Mouse (Mus musculus): ENCODE results near the gene Asb2. TPM values are rescaled to one million over a fixed set of nuclear protein-coding genes. Genes with fewer than 3 reads are reported as not detected.

Asb2 gene
- total RNA-seq, 1 experiment = 0.27 TPM

DNA sequence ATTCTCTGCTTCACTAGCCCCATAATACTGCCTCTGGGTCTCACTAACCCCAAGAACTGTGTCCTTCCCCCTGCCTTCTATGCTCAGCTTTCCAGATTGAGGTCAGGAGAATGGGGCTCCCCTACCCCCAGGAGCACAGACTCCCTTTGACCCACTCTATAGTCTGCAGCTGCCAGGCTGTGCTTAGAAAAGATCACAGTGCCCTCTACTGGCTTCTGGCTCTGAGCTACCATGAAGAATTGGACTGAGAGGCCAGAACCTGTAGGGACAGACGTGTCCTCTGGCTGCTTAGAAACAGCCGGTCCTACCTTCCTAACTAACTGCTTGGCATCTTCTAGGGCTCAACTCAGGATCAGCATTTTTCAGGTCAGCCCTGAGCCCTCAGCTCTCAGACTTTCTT, 49.6 kb downstream of the Asb2 start:
- H3K9me3 ChIP-seq (ENCODE audit: control insufficient read depth, insufficient read depth, low read depth, low read length) = no peaks in the 10 kb centered on the region
- DNase-seq (ENCODE audit: low read depth, low spot score) = no peak
- in situ Hi-C loops (cut with MboI; ENCODE audit: low sequenced_read_pairs in 2 of 2, unreplicated experiment in 2 of 2) = loop anchor here (5.0 to 25.0 kb wide), 2 partner anchors 164 to 169 kb away; no protein-coding TSS in a partner anchor
- no peaks in the 10 kb centered on the region for H3K36me3 ChIP-seq (ENCODE audit: control insufficient read depth, insufficient read depth, low read length, poor library complexity, severe bottlenecking)
- no peak overlapping the region for H3K27ac ChIP-seq (ENCODE audit: insufficient read depth, low read depth, low read length, poor library complexity, severe bottlenecking)
- no peak for TF ChIP-seq ZC3H11A (IDR thresholded peaks at IDR 0.05; ENCODE audit: borderline replicate concordance, low read depth, low read length)
- no peak for TF ChIP-seq MAFK (IDR thresholded peaks at IDR 0.05; ENCODE audit: insufficient read depth, low read depth, low read length)
- no peak for TF ChIP-seq HCFC1 (IDR thresholded peaks at IDR 0.05; ENCODE audit: borderline replicate concordance, insufficient read depth, low read length)
- no peak for TF ChIP-seq CHD2 (IDR thresholded peaks at IDR 0.05; ENCODE audit: low read depth, low read length)
- TF ChIP-seq ZNF384 (IDR thresholded peaks at IDR 0.05; ENCODE audit: low read depth, low read length) = no peak
- no peak overlapping the region for H3K9ac ChIP-seq (ENCODE audit: insufficient read depth, low read depth, low read length, poor library complexity, severe bottlenecking)
- no peaks in the 10 kb centered on the region for H3K4me1 ChIP-seq (ENCODE audit: control insufficient read depth in 2 of 2, insufficient read depth in 2 of 2, low read length in 2 of 2, poor library complexity in 1 of 2)
- H3K4me3 ChIP-seq (ENCODE audit: insufficient read depth in 1 of 2, low read depth in 1 of 2, low read length in 2 of 2, poor library complexity in 1 of 2, severe bottlenecking in 1 of 2) = no peak overlapping the region

GRCm38 (mm10) chr12:103302960-103303359, 52.8 kb downstream of the Asb2 start:
- no peaks in the 10 kb centered on the region for H3K4me1 ChIP-seq (ENCODE audit: control insufficient read depth in 2 of 2, insufficient read depth in 2 of 2, low read length in 2 of 2, poor library complexity in 1 of 2)
- H3K36me3 ChIP-seq (ENCODE audit: control insufficient read depth, insufficient read depth, low read length, poor library complexity, severe bottlenecking) = no peaks in the 10 kb centered on the region
- H3K9ac ChIP-seq (ENCODE audit: insufficient read depth, low read depth, low read length, poor library complexity, severe bottlenecking) = no peak overlapping the region
- H3K9me3 ChIP-seq (ENCODE audit: control insufficient read depth, insufficient read depth, low read depth, low read length) = no peaks in the 10 kb centered on the region
- TF ChIP-seq CHD2 (IDR thresholded peaks at IDR 0.05; ENCODE audit: low read depth, low read length) (no peak), ZNF384 (IDR thresholded peaks at IDR 0.05; ENCODE audit: low read depth, low read length) (no peak), HCFC1 (IDR thresholded peaks at IDR 0.05; ENCODE audit: borderline replicate concordance, insufficient read depth, low read length) (no peak), ZC3H11A (IDR thresholded peaks at IDR 0.05; ENCODE audit: borderline replicate concordance, low read depth, low read length) (no peak), MAFK (IDR thresholded peaks at IDR 0.05; ENCODE audit: insufficient read depth, low read depth, low read length) (no peak)
- no peak overlapping the region for H3K4me3 ChIP-seq (ENCODE audit: insufficient read depth in 1 of 2, low read depth in 1 of 2, low read length in 2 of 2, poor library complexity in 1 of 2, severe bottlenecking in 1 of 2)
- in situ Hi-C loops (cut with MboI; ENCODE audit: low sequenced_read_pairs in 2 of 2, unreplicated experiment in 2 of 2) = loop anchor here in 1 of 2 experiments (25.0 kb wide), 1 partner anchor 166 kb away; no protein-coding TSS in a partner anchor
- no peak for DNase-seq (ENCODE audit: low read depth, low spot score)
- no peak overlapping the region for H3K27ac ChIP-seq (ENCODE audit: insufficient read depth, low read depth, low read length, poor library complexity, severe bottlenecking)

DNA sequence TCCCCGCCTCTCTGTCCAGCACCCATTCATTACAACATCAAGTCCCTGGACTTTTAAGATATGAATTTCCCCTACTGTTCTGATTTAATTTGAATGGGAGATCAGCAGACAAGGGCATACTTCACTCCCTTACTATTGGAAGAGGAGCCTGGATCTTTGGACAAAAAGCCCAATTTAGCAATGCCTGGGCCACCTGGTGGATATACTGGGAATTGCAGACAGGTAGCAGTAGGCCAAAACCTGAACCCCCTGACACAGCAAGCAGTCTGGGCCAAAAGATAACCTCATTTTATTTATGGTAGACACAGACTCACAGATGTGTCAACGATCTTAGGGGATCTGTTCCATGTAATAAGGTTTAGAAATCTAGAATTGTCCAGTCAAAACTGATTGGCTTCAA, 54.2 kb downstream of the Asb2 start:
- H3K9ac ChIP-seq (ENCODE audit: insufficient read depth, low read depth, low read length, poor library complexity, severe bottlenecking) = no peak overlapping the region
- no peaks in the 10 kb centered on the region for H3K4me1 ChIP-seq (ENCODE audit: control insufficient read depth in 2 of 2, insufficient read depth in 2 of 2, low read length in 2 of 2, poor library complexity in 1 of 2)
- TF ChIP-seq HCFC1 (IDR thresholded peaks at IDR 0.05; ENCODE audit: borderline replicate concordance, insufficient read depth, low read length) (no peak), ZC3H11A (IDR thresholded peaks at IDR 0.05; ENCODE audit: borderline replicate concordance, low read depth, low read length) (no peak; the same call in 1 of the 2 replicates), MAFK (IDR thresholded peaks at IDR 0.05; ENCODE audit: insufficient read depth, low read depth, low read length) (no peak), CHD2 (IDR thresholded peaks at IDR 0.05; ENCODE audit: low read depth, low read length) (no peak), ZNF384 (IDR thresholded peaks at IDR 0.05; ENCODE audit: low read depth, low read length) (no peak)
- no peaks in the 10 kb centered on the region for H3K9me3 ChIP-seq (ENCODE audit: control insufficient read depth, insufficient read depth, low read depth, low read length)
- H3K4me3 ChIP-seq (ENCODE audit: insufficient read depth in 1 of 2, low read depth in 1 of 2, low read length in 2 of 2, poor library complexity in 1 of 2, severe bottlenecking in 1 of 2) = no peak overlapping the region
- DNase-seq (ENCODE audit: low read depth, low spot score) = peak; percentile 45
- no peaks in the 10 kb centered on the region for H3K36me3 ChIP-seq (ENCODE audit: control insufficient read depth, insufficient read depth, low read length, poor library complexity, severe bottlenecking)
- H3K27ac ChIP-seq (ENCODE audit: insufficient read depth, low read depth, low read length, poor library complexity, severe bottlenecking) = no peak overlapping the region
- in situ Hi-C loops (cut with MboI; ENCODE audit: low sequenced_read_pairs in 2 of 2, unreplicated experiment in 2 of 2) = loop anchor here in 1 of 2 experiments (25.0 kb wide), 1 partner anchor 164 kb away; no protein-coding TSS in a partner anchor

- DNase-seq (ENCODE audit: low read depth, low spot score) = no peak
- Histone ChIP-seq H3K9ac (ENCODE audit: insufficient read depth, low read depth, low read length, poor library complexity, severe bottlenecking) (no peak overlapping the region), H3K27ac (ENCODE audit: insufficient read depth, low read depth, low read length, poor library complexity, severe bottlenecking) (no peak overlapping the region), H3K9me3 (ENCODE audit: control insufficient read depth, insufficient read depth, low read depth, low read length) (no peaks in the 10 kb centered on the region), H3K4me3 (ENCODE audit: insufficient read depth in 1 of 2, low read depth in 1 of 2, low read length in 2 of 2, poor library complexity in 1 of 2, severe bottlenecking in 1 of 2) (no peak overlapping the region), H3K4me1 (ENCODE audit: control insufficient read depth in 2 of 2, insufficient read depth in 2 of 2, low read length in 2 of 2, poor library complexity in 1 of 2) (0 out of 4 replicates have a peak, but pooled peaks cover 0 to 2% of the 10 kb centered on the region in 2 experiments), H3K36me3 (ENCODE audit: control insufficient read depth, insufficient read depth, low read length, poor library complexity, severe bottlenecking) (no peaks in the 10 kb centered on the region)
- TF ChIP-seq CHD2 (IDR thresholded peaks at IDR 0.05; ENCODE audit: low read depth, low read length) (no peak), ZC3H11A (IDR thresholded peaks at IDR 0.05; ENCODE audit: borderline replicate concordance, low read depth, low read length) (no peak), HCFC1 (IDR thresholded peaks at IDR 0.05; ENCODE audit: borderline replicate concordance, insufficient read depth, low read length) (no peak), ZNF384 (IDR thresholded peaks at IDR 0.05; ENCODE audit: low read depth, low read length) (no peak), MAFK (IDR thresholded peaks at IDR 0.05; ENCODE audit: insufficient read depth, low read depth, low read length) (no peak)
- in situ Hi-C loops (cut with MboI; ENCODE audit: low sequenced_read_pairs in 2 of 2, unreplicated experiment in 2 of 2) = loop anchor here in 1 of 2 experiments (25.0 kb wide), 1 partner anchor 163 kb away; no protein-coding TSS in a partner anchor
Observed at GRCm38 (mm10) chr12:103300493-103300892, 55.3 kb downstream of the Asb2 start.

Data from ES-E14 (cell line).